ENCODE assay signal across 8 mouse cellular contexts in the genomic region with DNA sequence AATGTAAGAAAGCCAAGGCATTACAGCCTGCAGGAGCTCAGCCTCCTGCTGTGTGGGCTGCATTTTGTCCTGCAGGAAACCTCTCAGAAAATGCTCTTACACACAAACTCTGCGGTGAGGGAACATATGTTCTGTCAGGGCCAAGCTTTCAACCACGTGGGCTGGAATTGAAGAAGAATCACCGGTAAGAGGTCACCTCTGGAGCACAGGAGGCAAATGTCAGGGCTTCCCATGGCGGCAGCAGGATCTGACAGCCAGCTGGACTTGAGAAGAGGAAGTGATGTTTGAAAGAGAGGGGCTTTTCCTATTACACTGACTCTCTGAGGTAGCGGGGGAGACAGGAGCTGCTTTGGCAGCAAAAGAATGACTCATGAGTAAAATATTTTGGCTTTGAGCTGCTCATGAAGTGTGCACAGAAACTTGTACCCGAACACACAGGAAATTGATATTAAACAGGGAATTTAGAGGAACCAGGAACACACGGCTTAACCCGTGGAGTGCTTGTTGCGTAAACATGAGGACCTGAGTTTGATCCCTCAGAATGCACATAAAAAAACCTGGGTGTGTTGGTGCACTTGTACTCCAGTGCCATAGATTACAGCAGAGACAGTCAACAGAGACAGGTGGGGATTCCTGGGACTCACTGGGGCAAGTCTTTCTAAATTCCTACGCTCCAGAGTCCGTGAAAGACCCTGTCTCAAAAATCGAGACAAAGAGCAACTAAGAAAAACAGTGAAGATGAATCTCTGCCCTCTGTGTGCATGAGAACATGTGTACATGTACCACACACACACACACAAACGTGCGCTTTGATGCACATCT.
A peak's percentile ranks its signal among the peaks of the same experiment; 100 is the strongest.
DNase-seq lines count a peak whose midpoint lies in the region; ATAC-seq and TF ChIP-seq lines count a peak whose summit lies in the region.

No protein-coding gene starts in this region.

- 55% methylated on average over 14 of the region's 14 CpGs for WGBS in heart, embryonic 10.5 days
- 36% methylated on average over 14 of the region's 14 CpGs for WGBS in limb, embryonic 14.5 days
- 52% methylated on average over 14 of the region's 14 CpGs for WGBS in thymus, adult 2 months
- 66% methylated on average over 14 of the region's 14 CpGs for WGBS in forebrain, postnatal 0 days

- DNase-seq in adrenal gland, adult 2 months = peak; percentile 25
- no peak for DNase-seq in adrenal gland, adult 18-20 months (ENCODE audit: low spot score in 2 of 2)
- peak; percentile 1 for DNase-seq in adrenal gland, adult 8-10 months
- no peak for DNase-seq in heart, embryonic 10.5 days (ENCODE audit: low spot score)
- DNase-seq in limb, embryonic 14.5 days (ENCODE audit: low spot score) = peak; percentile 84
- DNase-seq in thymus, adult 2 months = no peak
- DNase-seq in forebrain, postnatal 0 days = no peak
- no peak for DNase-seq in layer of hippocampus, postnatal 10 days (ENCODE audit: low spot score in 2 of 2)

- peaks cover 24% of the 10 kb centered on the region for H3K4me1 ChIP-seq in heart, embryonic 10.5 days
- peaks cover 23% of the 10 kb centered on the region for H3K4me1 ChIP-seq in limb, embryonic 14.5 days (ENCODE audit: control insufficient read depth, insufficient read depth, low read length)
- H3K4me1 ChIP-seq in thymus, adult 2 months (replicated peaks; ENCODE audit: control insufficient read depth, insufficient read depth, low read length) = peaks cover 3% of the 10 kb centered on the region; the same call in 1 of the 2 replicates
- no peaks in the 10 kb centered on the region; the same call in 1 of the 2 replicates for H3K4me1 ChIP-seq in forebrain, postnatal 0 days (ENCODE audit: insufficient read depth)

- H3K4me3 ChIP-seq in heart, embryonic 10.5 days = no peak overlapping the region
- H3K4me3 ChIP-seq in limb, embryonic 14.5 days (replicated peaks; ENCODE audit: low read length) = no peak overlapping the region
- no peak overlapping the region for H3K4me3 ChIP-seq in thymus, adult 2 months (ENCODE audit: control insufficient read depth, insufficient read depth, low read length)
- H3K4me3 ChIP-seq in forebrain, postnatal 0 days (ENCODE audit: low read depth, low read length) = no peak overlapping the region

- H3K36me3 ChIP-seq in heart, embryonic 10.5 days = no peaks in the 10 kb centered on the region
- no peaks in the 10 kb centered on the region for H3K36me3 ChIP-seq in limb, embryonic 14.5 days (ENCODE audit: control insufficient read depth, insufficient read depth, low read length)
- no peaks in the 10 kb centered on the region for H3K36me3 ChIP-seq in thymus, adult 2 months (ENCODE audit: control insufficient read depth, insufficient read depth, low read length)
- H3K36me3 ChIP-seq in forebrain, postnatal 0 days (ENCODE audit: insufficient read depth) = no peaks in the 10 kb centered on the region

- TF ChIP-seq POLR2A in limb, embryonic 14.5 days (IDR thresholded peaks at IDR 0.05; ENCODE audit: borderline replicate concordance, extremely low read depth, insufficient read depth, insufficient read length) = no peak
- TF ChIP-seq POLR2A in thymus, adult 2 months (IDR thresholded peaks at IDR 0.05; ENCODE audit: control insufficient read depth, extremely low read depth, insufficient read depth, low read length, poor library complexity) = no peak

- H3K9ac ChIP-seq in limb, embryonic 14.5 days (ENCODE audit: low read depth, low read length, severe bottlenecking) = no peak overlapping the region
- H3K9ac ChIP-seq in forebrain, postnatal 0 days = no peak overlapping the region

- 0 out of 2 replicates have a peak overlapping the region, but pooled peaks have one; percentile 22 for H3K27ac ChIP-seq in heart, embryonic 10.5 days
- H3K27ac ChIP-seq in limb, embryonic 14.5 days (replicated peaks; ENCODE audit: low read depth, low read length) = 0 out of 2 replicates have a peak overlapping the region, but pooled peaks have one; percentile 22
- H3K27ac ChIP-seq in thymus, adult 2 months (ENCODE audit: control insufficient read depth, insufficient read depth, low read length) = no peak overlapping the region
- no peak overlapping the region for H3K27ac ChIP-seq in forebrain, postnatal 0 days (ENCODE audit: low read depth, low read length)

- no peaks in the 10 kb centered on the region for H3K9me3 ChIP-seq in heart, embryonic 10.5 days
- H3K9me3 ChIP-seq in limb, embryonic 14.5 days (ENCODE audit: control insufficient read depth, low read length) = no peaks in the 10 kb centered on the region
- H3K9me3 ChIP-seq in forebrain, postnatal 0 days (ENCODE audit: low read length) = no peaks in the 10 kb centered on the region

- no peak for TF ChIP-seq CTCF in thymus, adult 2 months (IDR thresholded peaks at IDR 0.05; ENCODE audit: borderline replicate concordance, control insufficient read depth, extremely low read depth, insufficient read depth, low read length, poor library complexity)
- no peak for TF ChIP-seq CTCF in forebrain, postnatal 0 days (IDR thresholded peaks at IDR 0.05; ENCODE audit: low read depth)

- H3K27me3 ChIP-seq in heart, embryonic 10.5 days (ENCODE audit: insufficient read depth, poor library complexity, severe bottlenecking) = no peaks in the 10 kb centered on the region
- no peaks in the 10 kb centered on the region for H3K27me3 ChIP-seq in limb, embryonic 14.5 days (ENCODE audit: control insufficient read depth, insufficient read depth, low read length)
- no peaks in the 10 kb centered on the region for H3K27me3 ChIP-seq in thymus, adult 2 months (ENCODE audit: control insufficient read depth, insufficient read depth, low read length)
- no peaks in the 10 kb centered on the region for H3K27me3 ChIP-seq in forebrain, postnatal 0 days (ENCODE audit: insufficient read depth, low read length)

- peak; percentile 90 for ATAC-seq in limb, embryonic 14.5 days (ENCODE audit: low FRiP score, low read depth)
- no peak for ATAC-seq in forebrain, postnatal 0 days

- peak overlapping the region; percentile 23; the same call in 1 of the 2 replicates for H3K4me2 ChIP-seq in limb, embryonic 14.5 days (replicated peaks; ENCODE audit: low read depth, low read length, severe bottlenecking)
- no peak overlapping the region for H3K4me2 ChIP-seq in forebrain, postnatal 0 days (ENCODE audit: low read depth)

Comparison
In these comparisons a context has a peak if more than half of its experiments do, and no peak if none do; other contexts are left out.
1. DNase-seq: peak in adrenal gland, adult 2 months (single experiment), adrenal gland, adult 8-10 months (single experiment) and limb, embryonic 14.5 days (single experiment); none in adrenal gland, adult 18-20 months (0 of 2), heart, embryonic 10.5 days (single experiment), thymus, adult 2 months (single experiment), forebrain, postnatal 0 days (single experiment) and layer of hippocampus, postnatal 10 days (0 of 2).
2. H3K27ac ChIP-seq: peak in heart, embryonic 10.5 days (single experiment) and limb, embryonic 14.5 days (single experiment); none in thymus, adult 2 months (single experiment) and forebrain, postnatal 0 days (single experiment).